In the genomic region with DNA sequence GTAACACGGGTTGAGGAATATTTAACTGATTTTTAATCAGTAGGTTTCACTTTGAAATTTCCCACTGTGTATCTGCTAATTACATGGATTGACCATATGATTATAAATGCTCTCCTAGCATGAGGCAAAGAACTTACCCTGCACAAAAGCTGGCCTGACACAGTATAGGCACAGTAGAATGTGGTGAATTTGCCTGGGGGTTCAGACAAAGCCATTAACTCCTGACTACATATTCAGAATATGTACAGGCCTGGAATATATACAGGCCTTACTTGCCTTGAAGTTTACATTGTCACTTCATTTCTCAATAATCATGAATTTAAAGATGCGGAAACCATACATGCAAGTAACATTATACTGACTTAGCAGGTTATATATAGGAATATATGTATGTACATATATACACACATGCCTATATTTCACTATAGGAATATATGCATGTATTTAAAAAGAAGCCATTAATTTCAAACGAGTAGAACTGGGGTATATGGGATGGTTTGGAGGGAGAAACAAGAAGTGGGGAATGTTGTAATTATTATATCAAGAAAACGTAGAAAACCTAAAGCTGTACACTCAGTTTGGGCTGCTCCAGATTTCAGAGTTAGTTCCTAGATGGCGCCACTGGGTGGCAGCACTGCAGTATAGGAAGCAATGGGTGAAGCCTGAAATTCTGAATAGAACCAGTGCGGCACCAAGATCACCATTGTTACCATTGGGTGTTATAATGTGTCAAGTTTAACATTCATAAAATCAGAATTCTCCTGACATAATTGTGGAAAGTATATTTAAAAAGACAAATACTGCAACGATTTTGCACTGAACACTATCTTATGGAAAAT, we compare ENCODE assay signal across 10 mouse cellular contexts.
DNase-seq lines count a peak whose midpoint lies in the region; ATAC-seq and TF ChIP-seq lines count a peak whose summit lies in the region.
"Had no signal": no experiment of that assay in that cellular context is flagged by ENCODE, and none has a peak within 500 bp of the region (broad histone marks: within the 10 kb centered on the region; RNA-seq: fewer than 3 reads in every experiment).

No protein-coding gene starts in this region.

- peak; percentile 89 for TF ChIP-seq CTCF in kidney, postnatal 0 days (IDR thresholded peaks at IDR 0.05; ENCODE audit: low read depth)

- no peaks in the 10 kb centered on the region for H3K4me1 ChIP-seq in kidney, postnatal 0 days (replicated peaks; ENCODE audit: insufficient read depth, low read length)
- H3K4me1 ChIP-seq in liver, embryonic 11.5 days (replicated peaks; ENCODE audit: control insufficient read depth, insufficient read depth, low read length): no peaks in the 10 kb centered on the region
- no peaks in the 10 kb centered on the region for H3K4me1 ChIP-seq in neural tube, embryonic 14.5 days (ENCODE audit: control insufficient read depth, insufficient read depth, low read length)
- H3K4me1 ChIP-seq: embryonic facial prominence, embryonic 13.5 days; stomach, embryonic 15.5 days had no signal

- H3K4me3 ChIP-seq in kidney, postnatal 0 days (replicated peaks; ENCODE audit: low read depth, low read length): no peak overlapping the region
- H3K4me3 ChIP-seq in liver, embryonic 11.5 days (ENCODE audit: low read depth, low read length): no peak overlapping the region
- H3K4me3 ChIP-seq in neural tube, embryonic 14.5 days (ENCODE audit: low read depth, low read length): no peak overlapping the region
- H3K4me3 ChIP-seq: embryonic facial prominence, embryonic 13.5 days; stomach, embryonic 15.5 days had no signal

- H3K27me3 ChIP-seq in kidney, postnatal 0 days (ENCODE audit: insufficient read depth, low read length): no peaks in the 10 kb centered on the region
- no peaks in the 10 kb centered on the region for H3K27me3 ChIP-seq in liver, embryonic 11.5 days (replicated peaks; ENCODE audit: control insufficient read depth, insufficient read depth, low read length)
- H3K27me3 ChIP-seq in neural tube, embryonic 14.5 days (ENCODE audit: control insufficient read depth, insufficient read depth, low read length): no peaks in the 10 kb centered on the region
- H3K27me3 ChIP-seq: embryonic facial prominence, embryonic 13.5 days; stomach, embryonic 15.5 days had no signal

- no peak overlapping the region for H3K9ac ChIP-seq in kidney, postnatal 0 days (ENCODE audit: low read depth, low read length)
- no peak overlapping the region for H3K9ac ChIP-seq in liver, embryonic 11.5 days (ENCODE audit: low read depth, low read length)
- H3K9ac ChIP-seq in neural tube, embryonic 14.5 days (replicated peaks; ENCODE audit: low read depth, low read length): no peak overlapping the region
- H3K9ac ChIP-seq: embryonic facial prominence, embryonic 13.5 days; stomach, embryonic 15.5 days had no signal

- ATAC-seq in kidney, postnatal 0 days (replicated peaks; ENCODE audit: low FRiP score, low read depth): 0 out of 2 replicates have a peak, but pooled peaks have one; percentile 40
- peak; percentile 66 for ATAC-seq in liver, embryonic 11.5 days (replicated peaks; ENCODE audit: low FRiP score)
- peak; percentile 83 for ATAC-seq in neural tube, embryonic 14.5 days (ENCODE audit: low read depth)

- no peak overlapping the region for H3K27ac ChIP-seq in kidney, postnatal 0 days
- H3K27ac ChIP-seq in liver, embryonic 11.5 days (ENCODE audit: low read depth, low read length): no peak overlapping the region
- no peak overlapping the region for H3K27ac ChIP-seq in neural tube, embryonic 14.5 days (ENCODE audit: low read depth, low read length)
- H3K27ac ChIP-seq: embryonic facial prominence, embryonic 13.5 days; stomach, embryonic 15.5 days had no signal

- H3K36me3 ChIP-seq in kidney, postnatal 0 days (ENCODE audit: insufficient read depth, low read length): no peaks in the 10 kb centered on the region
- H3K36me3 ChIP-seq in liver, embryonic 11.5 days (ENCODE audit: control insufficient read depth, insufficient read depth, low read length): no peaks in the 10 kb centered on the region
- no peaks in the 10 kb centered on the region for H3K36me3 ChIP-seq in neural tube, embryonic 14.5 days (ENCODE audit: control insufficient read depth, insufficient read depth, low read length)
- H3K36me3 ChIP-seq: embryonic facial prominence, embryonic 13.5 days; stomach, embryonic 15.5 days had no signal

- 42% methylated on average over 7 of the region's 7 CpGs for WGBS in kidney, postnatal 0 days
- WGBS in liver, embryonic 11.5 days: 41% methylated on average over 7 of the region's 7 CpGs
- WGBS in neural tube, embryonic 14.5 days: 44% methylated on average over 7 of the region's 7 CpGs

- H3K4me2 ChIP-seq in kidney, postnatal 0 days (ENCODE audit: low read length): no peak overlapping the region
- no peak overlapping the region for H3K4me2 ChIP-seq in liver, embryonic 11.5 days
- H3K4me2 ChIP-seq in neural tube, embryonic 14.5 days (ENCODE audit: low read depth, low read length): no peak overlapping the region
- H3K4me2 ChIP-seq: embryonic facial prominence, embryonic 13.5 days; stomach, embryonic 15.5 days had no signal

- DNase-seq in B cell, adult 2 months: peak; percentile 9 to 20
- peak; percentile 52 to 82 for DNase-seq in adrenal gland, adult (ENCODE audit: inconsistent age in 2 of 2, low spot score in 1 of 2)
- peak; percentile 82 for DNase-seq in embryo, embryonic 10.5 days (ENCODE audit: low spot score)
- DNase-seq in gastrocnemius, postnatal 4 days (ENCODE audit: low spot score in 2 of 2): peak; percentile 20 to 60
- peak; percentile 79 for DNase-seq in kidney, postnatal 0 days (ENCODE audit: low spot score)
- no peak for DNase-seq in liver, embryonic 11.5 days (ENCODE audit: low spot score)
- DNase-seq in thymus, postnatal 14 days: peak; percentile 36

- H3K9me3 ChIP-seq in kidney, postnatal 0 days (replicated peaks; ENCODE audit: low read length): no peaks in the 10 kb centered on the region
- H3K9me3 ChIP-seq in liver, embryonic 11.5 days (ENCODE audit: control insufficient read depth, low read length): no peaks in the 10 kb centered on the region
- H3K9me3 ChIP-seq in neural tube, embryonic 14.5 days (ENCODE audit: control insufficient read depth, low read length): no peaks in the 10 kb centered on the region
- H3K9me3 ChIP-seq: embryonic facial prominence, embryonic 13.5 days; stomach, embryonic 15.5 days had no signal
